Mouse (Mus musculus) neural tube, embryonic 13.5 days (tissue): ENCODE measurements around the gene Mapkapk3. TPM values are rescaled to one million over a fixed set of nuclear protein-coding genes. Genes with fewer than 3 reads are reported as not detected.

Experiments
- ATAC-seq: fragments of 200-750 bp; cut with Nextera tagmentation; 2 replicates; pipeline ENCODE4 v1.8.0; 2017; ENCODE audit warnings: low read depth, mild to moderate bottlenecking, moderate TSS enrichment, moderate library complexity
- H3K27ac ChIP-seq: fragments of 300-500 bp; sonication (generic); replicated peaks from 2 replicates; pipeline ENCODE4 v1.5.1; 2015; ENCODE audit warnings: moderate library complexity, mild to moderate bottlenecking, inconsistent platforms
- H3K27me3 ChIP-seq: fragments of 300-500 bp; sonication (generic); 2 replicates; pipeline ENCODE4 v1.6.1; 2015; ENCODE audit warnings: mild to moderate bottlenecking, inconsistent platforms
- H3K36me3 ChIP-seq: fragments of 300-500 bp; sonication (generic); 2 replicates; pipeline ENCODE4 v1.6.1; 2015; ENCODE audit warnings: mild to moderate bottlenecking, inconsistent platforms
- H3K4me1 ChIP-seq: fragments of 300-500 bp; sonication (generic); replicated peaks from 2 replicates; pipeline ENCODE4 v1.6.1; 2015; ENCODE audit warnings: inconsistent platforms
- H3K4me2 ChIP-seq: fragments of 300-500 bp; sonication (generic); 2 replicates; pipeline ENCODE4 v1.6.1; 2015; ENCODE audit warnings: inconsistent platforms, mild to moderate bottlenecking, moderate library complexity
- H3K4me3 ChIP-seq: fragments of 300-500 bp; sonication (generic); 2 replicates; pipeline ENCODE4 v1.5.1; 2015; ENCODE audit warnings: mild to moderate bottlenecking, inconsistent platforms
- H3K9ac ChIP-seq: fragments of 300-500 bp; sonication (generic); 2 replicates; pipeline ENCODE4 v1.6.1; 2015; ENCODE audit warnings: moderate library complexity, mild to moderate bottlenecking, inconsistent platforms
- H3K9me3 ChIP-seq: fragments of 300-500 bp; sonication (generic); 2 replicates; pipeline ENCODE4 v1.6.1; 2016; ENCODE audit warnings: inconsistent platforms
- WGBS: fragments of 180-500 bp; shearing (Covaris S2); methylation state at CpG from one replicate; pipeline ENCODE4 v1.1.7; 2015; 5-methylcytosine and 5-hydroxymethylcytosine counted together
- polyA plus RNA-seq: library from polyadenylated mRNA; unstranded; fragments of >200 nt; fragmentation: Nextera tagmentation; extraction: Ambion mirVana; gene quantifications from 2 replicates; pipeline ENCODE4 v1.2.1, GENCODE M21; 2015

Gene Mapkapk3
- polyA plus RNA-seq, 1 experiment from 2014 or later, result 1.8 TPM

GRCm38 (mm10) chr9:107254925-107255324, 34.8 kb downstream of the Mapkapk3 start:
- Histone ChIP-seq H3K9ac (no peak overlapping the region), H3K36me3 (no peaks in the 10 kb centered on the region), H3K27me3 (no peaks in the 10 kb centered on the region), H3K4me3 (no peak overlapping the region), H3K4me1 (peaks cover 36% of the 10 kb centered on the region), H3K27ac (no peak overlapping the region), H3K9me3 (no peaks in the 10 kb centered on the region), H3K4me2 (no peak overlapping the region)
- 0 out of 2 replicates have a peak, but pooled peaks have one; percentile 36 for ATAC-seq
- 91% methylated on average over 3 of the region's 3 CpGs for WGBS

GRCm38 (mm10) chr9:107254476-107254875, 35.2 kb downstream of the Mapkapk3 start:
- H3K4me2 ChIP-seq, result no peak overlapping the region
- no peaks in the 10 kb centered on the region for H3K9me3 ChIP-seq
- H3K27me3 ChIP-seq, result no peaks in the 10 kb centered on the region
- H3K4me1 ChIP-seq, result peaks cover 36% of the 10 kb centered on the region
- H3K4me3 ChIP-seq, result no peak overlapping the region
- ATAC-seq, result peak; percentile 64; the same call in 1 of the 2 replicates
- H3K36me3 ChIP-seq, result no peaks in the 10 kb centered on the region
- no peak overlapping the region for H3K27ac ChIP-seq
- H3K9ac ChIP-seq, result no peak overlapping the region
- WGBS, result 57% methylated on average over 12 of the region's 12 CpGs

- Histone ChIP-seq H3K4me1 (peaks cover 36% of the 10 kb centered on the region), H3K27me3 (no peaks in the 10 kb centered on the region), H3K9me3 (no peaks in the 10 kb centered on the region), H3K9ac (no peak overlapping the region), H3K36me3 (no peaks in the 10 kb centered on the region), H3K27ac (peak overlapping the region; percentile 74), H3K4me3 (no peak overlapping the region), H3K4me2 (no peak overlapping the region)
- ATAC-seq, result peak; percentile 82
- 11% methylated on average over 5 of the region's 5 CpGs for WGBS
Observed at GRCm38 (mm10) chr9:107252164-107252563, 37.5 kb downstream of the Mapkapk3 start.

- Histone ChIP-seq H3K9me3 (no peaks in the 10 kb centered on the region), H3K4me2 (no peak overlapping the region), H3K4me1 (peaks cover 30% of the 10 kb centered on the region), H3K36me3 (no peaks in the 10 kb centered on the region), H3K27ac (no peak overlapping the region), H3K27me3 (no peaks in the 10 kb centered on the region), H3K9ac (no peak overlapping the region), H3K4me3 (no peak overlapping the region)
- ATAC-seq, result no peak
- 78% methylated on average over 14 of the region's 14 CpGs for WGBS
Observed at GRCm38 (mm10) chr9:107250416-107251337, 39.0 kb downstream of the Mapkapk3 start.

- H3K36me3 ChIP-seq, result no peaks in the 10 kb centered on the region
- no peak overlapping the region for H3K4me3 ChIP-seq
- no peak for ATAC-seq
- no peak overlapping the region for H3K27ac ChIP-seq
- 74% methylated on average over 6 of the region's 6 CpGs for WGBS
- no peak overlapping the region for H3K9ac ChIP-seq
- no peaks in the 10 kb centered on the region for H3K9me3 ChIP-seq
- no peaks in the 10 kb centered on the region for H3K27me3 ChIP-seq
- H3K4me1 ChIP-seq, result peaks cover 15% of the 10 kb centered on the region
- no peak overlapping the region for H3K4me2 ChIP-seq
Observed at GRCm38 (mm10) chr9:107249154-107249553, 40.5 kb downstream of the Mapkapk3 start.

- Histone ChIP-seq H3K27me3 (no peaks in the 10 kb centered on the region), H3K9me3 (no peaks in the 10 kb centered on the region), H3K4me2 (no peak overlapping the region), H3K9ac (no peak overlapping the region), H3K4me3 (no peak overlapping the region), H3K4me1 (no peaks in the 10 kb centered on the region), H3K36me3 (no peaks in the 10 kb centered on the region), H3K27ac (no peak overlapping the region)
- WGBS, result 67% methylated on average over 4 of the region's 4 CpGs
- ATAC-seq, result no peak
Observed at GRCm38 (mm10) chr9:107246170-107246569, 43.5 kb downstream of the Mapkapk3 start.

GRCm38 (mm10) chr9:107245311-107245710, 44.4 kb downstream of the Mapkapk3 start:
- no peak overlapping the region for H3K4me2 ChIP-seq
- H3K9ac ChIP-seq, result no peak overlapping the region
- no peaks in the 10 kb centered on the region for H3K4me1 ChIP-seq
- H3K27ac ChIP-seq, result no peak overlapping the region
- H3K27me3 ChIP-seq, result no peaks in the 10 kb centered on the region
- whole genome bisulfite sequencing, result 90% methylated on average over 4 of the region's 4 CpGs
- no peaks in the 10 kb centered on the region for H3K9me3 ChIP-seq
- no peak overlapping the region for H3K4me3 ChIP-seq
- no peaks in the 10 kb centered on the region for H3K36me3 ChIP-seq
- ATAC-seq, result no peak

GRCm38 (mm10) chr9:107236151-107236550, 53.5 kb downstream of the Mapkapk3 start:
- Histone ChIP-seq H3K9me3 (no peaks in the 10 kb centered on the region), H3K4me3 (no peak overlapping the region), H3K27me3 (peaks cover 71% of the 10 kb centered on the region), H3K4me2 (no peak overlapping the region), H3K36me3 (no peaks in the 10 kb centered on the region), H3K27ac (no peak overlapping the region), H3K4me1 (0 out of 2 replicates have a peak, but pooled peaks cover 7% of the 10 kb centered on the region), H3K9ac (no peak overlapping the region)
- no peak for ATAC-seq
- WGBS, result 65% methylated on average over 5 of the region's 5 CpGs

- Histone ChIP-seq H3K36me3 (no peaks in the 10 kb centered on the region), H3K4me1 (0 out of 2 replicates have a peak, but pooled peaks cover 7% of the 10 kb centered on the region), H3K4me2 (no peak overlapping the region), H3K27ac (no peak overlapping the region), H3K27me3 (peaks cover 71% of the 10 kb centered on the region), H3K9me3 (no peaks in the 10 kb centered on the region), H3K4me3 (no peak overlapping the region), H3K9ac (no peak overlapping the region)
- WGBS, result 56% methylated on average over 5 of the region's 5 CpGs
- no peak for ATAC-seq
Observed at GRCm38 (mm10) chr9:107235261-107235660, 54.4 kb downstream of the Mapkapk3 start.

- Histone ChIP-seq H3K4me1 (peaks cover 14% of the 10 kb centered on the region), H3K4me3 (peak overlapping the region; percentile 87), H3K27me3 (peaks cover 67% of the 10 kb centered on the region), H3K9ac (peak overlapping the region; percentile 93), H3K36me3 (no peaks in the 10 kb centered on the region), H3K4me2 (peak overlapping the region; percentile 73), H3K9me3 (no peaks in the 10 kb centered on the region), H3K27ac (peak overlapping the region; percentile 94)
- 19% methylated on average over 9 of the region's 9 CpGs for WGBS
- peak; percentile 11; the same call in 1 of the 2 replicates for ATAC-seq
Observed at GRCm38 (mm10) chr9:107232140-107232539, 57.5 kb downstream of the Mapkapk3 start.

- peak; percentile 94 for ATAC-seq
- Histone ChIP-seq H3K27ac (peak within 1 kb of the TSS; percentile 94), H3K4me3 (peak within 1 kb of the TSS; percentile 87), H3K27me3 (peaks cover 62% of the 10 kb centered on the region), H3K9ac (peak within 1 kb of the TSS; percentile 93), H3K4me2 (peak within 1 kb of the TSS; percentile 73), H3K9me3 (no peaks in the 10 kb centered on the region), H3K36me3 (no peaks in the 10 kb centered on the region), H3K4me1 (peaks cover 14% of the 10 kb centered on the region)
- 1% methylated on average over 76 of the region's 87 CpGs for WGBS
Observed at GRCm38 (mm10) chr9:107231539-107232139, 58.0 kb downstream of the Mapkapk3 start, which contains the start of gene Dock3. Dock3 (minus strand) TSS chr9:107231909.

GRCm38 (mm10) chr9:107230991-107231538, 58.6 kb downstream of the Mapkapk3 start:
- Histone ChIP-seq H3K4me2 (peak overlapping the region; percentile 73), H3K4me3 (peak overlapping the region; percentile 87), H3K27me3 (peaks cover 57% of the 10 kb centered on the region), H3K9me3 (no peaks in the 10 kb centered on the region), H3K36me3 (no peaks in the 10 kb centered on the region), H3K27ac (peak overlapping the region; percentile 94), H3K4me1 (peaks cover 14% of the 10 kb centered on the region), H3K9ac (peak overlapping the region; percentile 93)
- peak; percentile 92 for ATAC-seq
- under 1% methylated on average over 37 of the region's 50 CpGs for WGBS
